14 mouse cellular contexts compared by ENCODE assay signal in the genomic region with DNA sequence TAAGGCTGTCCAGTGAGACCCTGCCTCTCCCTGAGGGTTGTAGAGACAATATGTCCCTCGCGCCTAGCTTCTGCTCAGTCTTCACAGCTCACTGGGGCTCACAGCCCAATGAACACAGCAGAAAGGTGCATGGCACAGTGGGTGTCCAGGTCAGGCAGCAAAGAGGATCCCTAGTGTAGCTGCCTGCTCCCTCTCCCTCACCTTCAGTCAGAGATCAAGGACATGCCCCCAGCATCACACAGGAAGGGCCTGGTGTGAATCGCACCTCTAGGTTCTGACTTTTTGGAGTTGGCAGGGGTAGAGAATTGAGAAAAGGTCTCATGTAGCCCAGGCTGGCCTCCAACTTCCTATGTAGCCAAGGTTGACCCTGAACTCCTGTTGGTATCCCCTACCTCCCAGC. TPM values are rescaled to one million over a fixed set of nuclear protein-coding genes. Genes with fewer than 3 reads are reported as not detected.
A peak's percentile ranks its signal among the peaks of the same experiment; 100 is the strongest.
DNase-seq lines count a peak whose midpoint lies in the region; ATAC-seq and TF ChIP-seq lines count a peak whose summit lies in the region.
"Had no signal": no experiment of that assay in that cellular context is flagged by ENCODE, and none has a peak within 500 bp of the region (broad histone marks: within the 10 kb centered on the region; RNA-seq: fewer than 3 reads in every experiment).

No protein-coding gene starts in this region.

- H3K9me3 ChIP-seq in heart, embryonic 11.5 days (replicated peaks; ENCODE audit: control insufficient read depth, low read length): no peaks in the 10 kb centered on the region
- H3K9me3 ChIP-seq in G1E (replicated peaks): no peaks in the 10 kb centered on the region
- H3K9me3 ChIP-seq in liver, embryonic 15.5 days (replicated peaks): no peaks in the 10 kb centered on the region
- H3K9me3 ChIP-seq: limb, embryonic 13.5 days; neural tube, embryonic 13.5 days had no signal

- H3K4me1 ChIP-seq in heart, embryonic 11.5 days (ENCODE audit: control insufficient read depth, insufficient read depth, low read length): peaks cover 16% of the 10 kb centered on the region; the same call in 1 of the 2 replicates
- peaks cover 66% of the 10 kb centered on the region for H3K4me1 ChIP-seq in G1E (ENCODE audit: insufficient read depth, low read depth, low read length)
- peaks cover 69% of the 10 kb centered on the region for H3K4me1 ChIP-seq in liver, embryonic 15.5 days (replicated peaks)

- H3K4me2 ChIP-seq in heart, embryonic 11.5 days: peak overlapping the region; percentile 41; the same call in 1 of the 2 replicates
- peak overlapping the region; percentile 84 for H3K4me2 ChIP-seq in liver, embryonic 15.5 days

- peak overlapping the region; percentile 41 for H3K27ac ChIP-seq in heart, embryonic 11.5 days (ENCODE audit: low read depth, low read length)
- peak overlapping the region; percentile 98 for H3K27ac ChIP-seq in liver, embryonic 15.5 days (replicated peaks)

- H3K36me3 ChIP-seq in heart, embryonic 11.5 days (ENCODE audit: control insufficient read depth, insufficient read depth, low read length): no peaks in the 10 kb centered on the region; the same call in 1 of the 2 replicates
- peaks cover 21% of the 10 kb centered on the region for H3K36me3 ChIP-seq in G1E (replicated peaks)
- H3K36me3 ChIP-seq in liver, embryonic 15.5 days (replicated peaks): peaks cover 15% of the 10 kb centered on the region

- no peak for ATAC-seq in heart, embryonic 11.5 days (replicated peaks; ENCODE audit: insufficient number of reproducible peaks, low FRiP score, low TSS enrichment)
- ATAC-seq in G1E (ENCODE audit: extremely low read depth, insufficient number of reproducible peaks, low FRiP score, poor library complexity, severe bottlenecking): no peak
- no peak for ATAC-seq in liver, embryonic 15.5 days (ENCODE audit: insufficient read depth)
- ATAC-seq in granulocyte monocyte progenitor cell, adult 5-6 weeks (replicated peaks; ENCODE audit: poor library complexity, severe bottlenecking): no peak

- no peak for TF ChIP-seq CTCF in G1E (IDR thresholded peaks at IDR 0.05; ENCODE audit: low read depth, low read length)

- no peak overlapping the region for H3K4me3 ChIP-seq in heart, embryonic 11.5 days (ENCODE audit: low read depth, low read length)
- peak overlapping the region; percentile 62; the same call in 1 of the 2 replicates for H3K4me3 ChIP-seq in G1E (ENCODE audit: low read depth, low read length)
- peak overlapping the region; percentile 100 for H3K4me3 ChIP-seq in liver, embryonic 15.5 days (replicated peaks)

- intact Hi-C loops in heart, postnatal 10 days (cut with DNase I): loop anchor here (10.0 kb wide), 1 partner anchor 270 kb away; a partner anchor contains a TSS

- WGBS in heart, embryonic 11.5 days (ENCODE audit: insufficient replicate concordance): 79% methylated on average over 3 of the region's 3 CpGs
- WGBS in liver, embryonic 15.5 days (ENCODE audit: insufficient replicate concordance): 77% methylated on average over 3 of the region's 3 CpGs

- no peak for DNase-seq in heart, postnatal 10 days
- peak; percentile 37 for DNase-seq in A20 (ENCODE audit: low read depth, low spot score)
- DNase-seq in G1E (ENCODE audit: low spot score): no peak
- no peak for DNase-seq in urinary bladder, adult 18-20 months (ENCODE audit: low spot score in 2 of 2)
- DNase-seq: gastrocnemius, adult 2 months; heart, postnatal 36 days; kidney, adult 18-20 months; right cerebral cortex, postnatal 25 days had no signal

- no peak overlapping the region for H3K9ac ChIP-seq in heart, embryonic 11.5 days (ENCODE audit: low read depth, low read length)
- H3K9ac ChIP-seq in liver, embryonic 15.5 days: peak overlapping the region; percentile 25; the same call in 1 of the 2 replicates
- H3K9ac ChIP-seq: limb, embryonic 13.5 days; neural tube, embryonic 13.5 days had no signal

- H3K27me3 ChIP-seq in heart, embryonic 11.5 days (ENCODE audit: control insufficient read depth, insufficient read depth, low read length): peaks cover 4% of the 10 kb centered on the region
- peaks cover 4% of the 10 kb centered on the region; the same call in 1 of the 2 replicates for H3K27me3 ChIP-seq in G1E (ENCODE audit: insufficient read depth, low read length)
- no peaks in the 10 kb centered on the region; the same call in 1 of the 2 replicates for H3K27me3 ChIP-seq in liver, embryonic 15.5 days
- H3K27me3 ChIP-seq: neural tube, embryonic 13.5 days had no signal

RNA-seq across cellular contexts. Expression of a gene that starts 1.4 kb away (rescaled TPM):
- 66.1 and 69.8 TPM in 2 replicates for polyA plus RNA-seq in heart, embryonic 11.5 days (2014; fragmentation: Nextera tagmentation; extraction: Ambion mirVana)
- total RNA-seq in heart, postnatal 10 days (2021): 10 to 100 TPM; 40.3 to 51.8 TPM
- total RNA-seq in G1E (2014; fragmentation: Nextera tagmentation) (152 and 175 TPM in 2 replicates), G1E (2017) (70.0 and 84.0 TPM in 2 replicates)
- polyA plus RNA-seq in G1E (2012): 1,090 and 1,330 TPM in 2 replicates
- 52.8 and 59.5 TPM in 2 replicates for polyA plus RNA-seq in liver, embryonic 15.5 days (2015; fragmentation: Nextera tagmentation; extraction: Ambion mirVana)
- 33.8 and 55.2 TPM in 2 replicates for total RNA-seq in granulocyte monocyte progenitor cell, adult 5-6 weeks (2014; fragmentation: Nextera tagmentation)
- total RNA-seq in granulocyte monocyte progenitor cell, adult 5-6 weeks (2017): 30.7 and 48.4 TPM in 2 replicates

RNA-seq across cellular contexts. Expression of a gene that starts 28.2 kb away (rescaled TPM):
- 1,161 and 1,177 TPM in 2 replicates for polyA plus RNA-seq in heart, embryonic 11.5 days (2014; fragmentation: Nextera tagmentation; extraction: Ambion mirVana)
- total RNA-seq in heart, postnatal 10 days (2021): 1,000 to 10,000 TPM; 1,658 to 1,691 TPM
- total RNA-seq in G1E (2014; fragmentation: Nextera tagmentation) (57.3 and 71.6 TPM in 2 replicates), G1E (2017) (376 and 446 TPM in 2 replicates)
- 1,650 and 1,908 TPM in 2 replicates for polyA plus RNA-seq in G1E (2012)
- 526 and 581 TPM in 2 replicates for polyA plus RNA-seq in liver, embryonic 15.5 days (2015; fragmentation: Nextera tagmentation; extraction: Ambion mirVana)
- total RNA-seq in granulocyte monocyte progenitor cell, adult 5-6 weeks (2014; fragmentation: Nextera tagmentation): 382 and 438 TPM in 2 replicates
- total RNA-seq in granulocyte monocyte progenitor cell, adult 5-6 weeks (2017): 172 and 277 TPM in 2 replicates

RNA-seq across cellular contexts. Expression of a gene that starts 35.5 kb away (rescaled TPM):
- 151 and 171 TPM in 2 replicates for polyA plus RNA-seq in heart, embryonic 11.5 days (2014; fragmentation: Nextera tagmentation; extraction: Ambion mirVana)
- 100 to 1,000 TPM; 102 to 105 TPM for total RNA-seq in heart, postnatal 10 days (2021)
- total RNA-seq in G1E (2014; fragmentation: Nextera tagmentation): 37.3 and 41.7 TPM in 2 replicates
- total RNA-seq in G1E (2017): 36.0 and 42.0 TPM in 2 replicates
- 244 and 272 TPM in 2 replicates for polyA plus RNA-seq in G1E (2012)
- 63.2 and 74.5 TPM in 2 replicates for polyA plus RNA-seq in liver, embryonic 15.5 days (2015; fragmentation: Nextera tagmentation; extraction: Ambion mirVana)
- 85.0 and 105 TPM in 2 replicates for total RNA-seq in granulocyte monocyte progenitor cell, adult 5-6 weeks (2014; fragmentation: Nextera tagmentation)
- 94.1 and 106 TPM in 2 replicates for total RNA-seq in granulocyte monocyte progenitor cell, adult 5-6 weeks (2017)

RNA-seq across cellular contexts. Expression of a gene that starts 47.4 kb away (rescaled TPM):
- 4.0 and 6.4 TPM in 2 replicates for polyA plus RNA-seq in heart, embryonic 11.5 days (2014; fragmentation: Nextera tagmentation; extraction: Ambion mirVana)
- total RNA-seq in heart, postnatal 10 days (2021): 10 to 100 TPM; 12.7 to 16.1 TPM
- total RNA-seq in G1E (2014; fragmentation: Nextera tagmentation) (7.7 and 11.4 TPM in 2 replicates), G1E (2017) (8.7 and 10.9 TPM in 2 replicates)
- 35.3 and 41.9 TPM in 2 replicates for polyA plus RNA-seq in G1E (2012)
- 0.78 and 0.92 TPM in 2 replicates for polyA plus RNA-seq in liver, embryonic 15.5 days (2015; fragmentation: Nextera tagmentation; extraction: Ambion mirVana)
- total RNA-seq in granulocyte monocyte progenitor cell, adult 5-6 weeks (2014; fragmentation: Nextera tagmentation): 0.67 and 3.6 TPM in 2 replicates
- 2.1 and 2.2 TPM in 2 replicates for total RNA-seq in granulocyte monocyte progenitor cell, adult 5-6 weeks (2017)

RNA-seq across cellular contexts. Expression of a gene that starts 59.8 kb away (rescaled TPM):
- polyA plus RNA-seq in heart, embryonic 11.5 days (2014; fragmentation: Nextera tagmentation; extraction: Ambion mirVana): 0.04 TPM in 1 of 2 replicates, not detected in the other
- total RNA-seq in heart, postnatal 10 days (2021): not detected
- not detected in 2 replicates for total RNA-seq in G1E (2014; fragmentation: Nextera tagmentation)
- 0.06 and 0.11 TPM in 2 replicates for total RNA-seq in G1E (2017)
- polyA plus RNA-seq in G1E (2012): not detected in 2 replicates
- polyA plus RNA-seq in liver, embryonic 15.5 days (2015; fragmentation: Nextera tagmentation; extraction: Ambion mirVana): not detected in 2 replicates
- total RNA-seq in granulocyte monocyte progenitor cell, adult 5-6 weeks (2014; fragmentation: Nextera tagmentation): not detected in 2 replicates
- not detected in 2 replicates for total RNA-seq in granulocyte monocyte progenitor cell, adult 5-6 weeks (2017)
- total RNA-seq: gastrocnemius, adult 2 months; heart, postnatal 36 days; layer of hippocampus, postnatal 25 days had no signal
- polyA plus RNA-seq: limb, embryonic 13.5 days had no signal
